Mouse (Mus musculus): ENCODE results near the gene Pram1.

DNA sequence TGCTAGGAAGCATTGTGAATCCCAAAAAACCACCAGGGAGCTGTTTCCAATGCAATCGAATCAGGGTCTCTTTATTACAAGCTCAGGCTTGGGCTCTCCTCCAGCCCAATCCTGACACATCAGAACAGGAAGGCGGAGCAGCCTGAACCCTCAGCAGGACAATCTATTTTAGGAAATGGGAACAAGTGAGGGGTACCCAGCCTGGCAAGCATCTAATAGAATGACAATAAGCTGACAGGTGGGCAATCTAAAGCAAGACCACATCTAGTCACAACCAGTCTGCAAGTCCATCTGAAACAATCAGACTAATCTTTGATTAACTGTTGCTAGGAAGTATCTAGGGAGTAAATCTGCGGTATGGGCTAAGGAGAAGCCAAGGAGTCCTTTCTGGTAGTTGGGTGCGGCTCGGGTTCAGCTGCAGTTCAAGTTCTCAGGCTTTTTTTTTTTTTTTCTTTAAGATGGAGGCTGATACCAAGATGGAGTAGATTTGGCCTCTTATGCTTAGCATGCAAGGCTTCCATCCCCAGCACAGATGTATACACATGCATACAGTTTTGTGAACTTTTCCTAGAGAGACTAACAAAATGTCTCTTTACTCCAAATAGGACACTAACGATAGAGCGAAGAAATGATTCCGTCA lies 37.9 kb upstream of the Pram1 start:
- TF ChIP-seq POLR2A (IDR thresholded peaks at IDR 0.05; ENCODE audit: control insufficient read depth, low read depth, low read length) (no peak), CTCF (IDR thresholded peaks at IDR 0.05; ENCODE audit: control insufficient read depth, insufficient read depth, insufficient replicate concordance, low read depth, low read length) (no peak)
